Mouse (Mus musculus): ENCODE data around the gene Lasp1.

DNA sequence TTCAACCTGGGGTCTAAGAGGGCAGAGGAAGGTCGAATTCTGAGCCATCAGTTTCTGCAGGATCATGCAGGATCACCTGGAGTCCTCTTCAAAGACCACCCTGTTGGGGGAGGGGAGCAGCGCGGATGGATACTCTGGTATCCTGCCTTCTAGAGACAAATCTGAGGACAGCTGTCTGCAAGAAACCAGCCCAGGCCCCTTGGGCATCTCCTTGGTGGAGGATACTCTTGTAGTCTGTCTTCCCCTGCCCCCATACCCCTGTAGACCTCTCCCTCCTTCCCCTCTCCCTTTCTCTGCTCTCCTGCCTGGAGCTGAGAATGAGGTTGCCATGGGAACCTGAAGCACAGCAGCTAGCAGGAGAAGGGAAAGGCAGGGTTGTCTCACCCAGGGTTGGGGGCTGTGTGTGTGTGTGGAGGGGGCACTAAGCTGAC, 13.7 kb downstream of the Lasp1 start:
- TF ChIP-seq CTCF (IDR thresholded peaks at IDR 0.05; ENCODE audit: low read depth, low read length): no peak
- TF ChIP-seq GATA1 (IDR thresholded peaks at IDR 0.05; ENCODE audit: borderline replicate concordance, low read length): no peak

All from G1E (cell line).